Mouse (Mus musculus) hindbrain, embryonic 15.5 days (tissue): ENCODE measurements around the gene Zc3h18. TPM values are rescaled to one million over a fixed set of nuclear protein-coding genes. Genes with fewer than 3 reads are reported as not detected.

ENCODE experiments used
- ATAC-seq: fragments of 200-750 bp; cut with Nextera tagmentation; 2 replicates; pipeline ENCODE4 v1.8.0; 2017; ENCODE audit warnings: low read depth, moderate number of reproducible peaks, moderate TSS enrichment; ENCODE audit not compliant: low FRiP score
- H3K27ac ChIP-seq: fragments of 300-500 bp; sonication (generic); replicated peaks from 2 replicates; pipeline ENCODE4 v1.5.1; 2015; ENCODE audit warnings: mild to moderate bottlenecking, inconsistent platforms
- H3K27me3 ChIP-seq: fragments of 300-500 bp; sonication (generic); 2 replicates; pipeline ENCODE4 v1.6.1; 2015; ENCODE audit warnings: control low read depth, inconsistent platforms
- H3K36me3 ChIP-seq: fragments of 300-500 bp; sonication (generic); 2 replicates; pipeline ENCODE4 v1.6.1; 2015; ENCODE audit warnings: control low read depth, inconsistent platforms
- H3K4me1 ChIP-seq: fragments of 300-500 bp; sonication (generic); replicated peaks from 2 replicates; pipeline ENCODE4 v1.6.1; 2015; ENCODE audit warnings: control low read depth, inconsistent platforms
- H3K4me2 ChIP-seq: fragments of 300-500 bp; sonication (generic); 2 replicates; pipeline ENCODE4 v1.6.1; 2015; ENCODE audit warnings: moderate library complexity, mild to moderate bottlenecking, inconsistent platforms
- H3K4me3 ChIP-seq: fragments of 300-500 bp; sonication (generic); 2 replicates; pipeline ENCODE4 v1.5.1; 2015; ENCODE audit warnings: mild to moderate bottlenecking, inconsistent platforms
- H3K9ac ChIP-seq: fragments of 300-500 bp; sonication (generic); 2 replicates; pipeline ENCODE4 v1.6.1; 2015; ENCODE audit warnings: inconsistent platforms
- H3K9me3 ChIP-seq: fragments of 300-500 bp; sonication (generic); 2 replicates; pipeline ENCODE4 v1.6.1; 2016; ENCODE audit warnings: control low read depth, inconsistent platforms
- WGBS: fragments of 180-500 bp; shearing (Covaris S2); methylation state at CpG from one replicate; pipeline ENCODE4 v1.1.7; 2015; 5-methylcytosine and 5-hydroxymethylcytosine counted together
- polyA plus RNA-seq: library from polyadenylated mRNA; unstranded; fragments of >200 nt; fragmentation: Nextera tagmentation; extraction: Ambion mirVana; gene quantifications from 2 replicates; pipeline ENCODE4 v1.2.1, GENCODE M21; 2015

The Zc3h18 gene
- polyA plus RNA-seq, 1 experiment from 2014 or later, result 38.1 TPM

- peak; percentile 76; the same call in 1 of the 2 replicates for ATAC-seq
- Histone ChIP-seq H3K4me3 (peak within 1 kb of the TSS; percentile 29), H3K36me3 (peaks cover 40% of the 10 kb centered on the region), H3K4me1 (peaks cover 13% of the 10 kb centered on the region), H3K9ac (peak within 1 kb of the TSS; percentile 32; the same call in 1 of the 2 replicates), H3K27ac (0 out of 2 replicates have a peak within 1 kb of the TSS, but pooled peaks have one; percentile 36), H3K9me3 (no peaks in the 10 kb centered on the region), H3K27me3 (0 out of 2 replicates have a peak, but pooled peaks cover 2% of the 10 kb centered on the region), H3K4me2 (peak within 1 kb of the TSS; percentile 58)
- WGBS, result 6% methylated on average over 45 of the region's 45 CpGs
These were observed 56.2 kb downstream of the Zc3h18 start, which contains the start of gene Cyba for GRCm38 (mm10) chr8:122432443-122433268. Gene Cyba, minus strand, starts transcription at chr8:122432930.

- H3K4me3 ChIP-seq, result no peak overlapping the region
- 0 out of 2 replicates have a peak, but pooled peaks have one; percentile 16 for ATAC-seq
- H3K4me1 ChIP-seq, result peaks cover 13% of the 10 kb centered on the region
- H3K36me3 ChIP-seq, result peaks cover 46% of the 10 kb centered on the region
- H3K9ac ChIP-seq, result no peak overlapping the region
- 71% methylated on average over 10 of the region's 11 CpGs for WGBS
- no peak overlapping the region for H3K27ac ChIP-seq
- H3K4me2 ChIP-seq, result no peak overlapping the region
- H3K27me3 ChIP-seq, result 0 out of 2 replicates have a peak, but pooled peaks cover 2% of the 10 kb centered on the region
- no peaks in the 10 kb centered on the region for H3K9me3 ChIP-seq
These were observed 57.0 kb downstream of the Zc3h18 start for GRCm38 (mm10) chr8:122433269-122433905.

GRCm38 (mm10) chr8:122435375-122435774 is 59.0 kb downstream of the Zc3h18 start:
- 93% methylated on average over 6 of the region's 6 CpGs for WGBS
- Histone ChIP-seq H3K27me3 (0 out of 2 replicates have a peak, but pooled peaks cover 2% of the 10 kb centered on the region), H3K36me3 (peaks cover 51% of the 10 kb centered on the region), H3K9me3 (no peaks in the 10 kb centered on the region), H3K9ac (no peak overlapping the region), H3K4me3 (no peak overlapping the region), H3K4me1 (peaks cover 13% of the 10 kb centered on the region), H3K27ac (no peak overlapping the region), H3K4me2 (no peak overlapping the region)
- ATAC-seq, result no peak

GRCm38 (mm10) chr8:122436146-122436545 is 59.7 kb downstream of the Zc3h18 start:
- no peak for ATAC-seq
- Histone ChIP-seq H3K9me3 (no peaks in the 10 kb centered on the region), H3K36me3 (peaks cover 51% of the 10 kb centered on the region), H3K4me2 (no peak overlapping the region), H3K4me3 (no peak overlapping the region), H3K9ac (no peak overlapping the region), H3K27me3 (0 out of 2 replicates have a peak, but pooled peaks cover 2% of the 10 kb centered on the region), H3K27ac (no peak overlapping the region), H3K4me1 (peaks cover 14% of the 10 kb centered on the region)
- WGBS, result 97% methylated on average over 9 of the region's 9 CpGs

- Histone ChIP-seq H3K9ac (no peak overlapping the region), H3K4me1 (peaks cover 19% of the 10 kb centered on the region), H3K4me2 (no peak overlapping the region), H3K27ac (no peak overlapping the region), H3K9me3 (no peaks in the 10 kb centered on the region), H3K4me3 (no peak overlapping the region), H3K27me3 (0 out of 2 replicates have a peak, but pooled peaks cover 2% of the 10 kb centered on the region), H3K36me3 (peaks cover 51% of the 10 kb centered on the region)
- WGBS, result 83% methylated on average over 20 of the region's 20 CpGs
- no peak for ATAC-seq
These were observed 60.2 kb downstream of the Zc3h18 start for GRCm38 (mm10) chr8:122436586-122437125.

GRCm38 (mm10) chr8:122437708-122438331 is 61.4 kb downstream of the Zc3h18 start:
- 93% methylated on average over 13 of the region's 13 CpGs for WGBS
- no peak overlapping the region for H3K27ac ChIP-seq
- peaks cover 51% of the 10 kb centered on the region for H3K36me3 ChIP-seq
- H3K9ac ChIP-seq, result no peak overlapping the region
- H3K4me3 ChIP-seq, result no peak overlapping the region
- H3K4me2 ChIP-seq, result no peak overlapping the region
- H3K27me3 ChIP-seq, result 0 out of 2 replicates have a peak, but pooled peaks cover 2% of the 10 kb centered on the region
- ATAC-seq, result no peak
- peaks cover 20% of the 10 kb centered on the region for H3K4me1 ChIP-seq
- no peaks in the 10 kb centered on the region for H3K9me3 ChIP-seq

GRCm38 (mm10) chr8:122439336-122439735 is 62.9 kb downstream of the Zc3h18 start:
- no peaks in the 10 kb centered on the region for H3K27me3 ChIP-seq
- H3K27ac ChIP-seq, result no peak overlapping the region
- ATAC-seq, result no peak
- H3K4me2 ChIP-seq, result no peak overlapping the region
- H3K9me3 ChIP-seq, result no peaks in the 10 kb centered on the region
- peaks cover 18% of the 10 kb centered on the region for H3K4me1 ChIP-seq
- peaks cover 40% of the 10 kb centered on the region for H3K36me3 ChIP-seq
- 90% methylated on average over 16 of the region's 16 CpGs for WGBS
- H3K4me3 ChIP-seq, result no peak overlapping the region
- H3K9ac ChIP-seq, result no peak overlapping the region

GRCm38 (mm10) chr8:122441326-122441725 is 64.9 kb downstream of the Zc3h18 start:
- Histone ChIP-seq H3K9me3 (no peaks in the 10 kb centered on the region), H3K4me2 (no peak overlapping the region), H3K27me3 (no peaks in the 10 kb centered on the region), H3K36me3 (peaks cover 25% of the 10 kb centered on the region), H3K9ac (no peak overlapping the region), H3K27ac (no peak overlapping the region), H3K4me1 (peaks cover 36% of the 10 kb centered on the region), H3K4me3 (no peak overlapping the region)
- ATAC-seq, result no peak
- 100% methylated on average over 1 of the region's 1 CpGs for WGBS

- 15% methylated on average over 7 of the region's 7 CpGs for WGBS
- H3K4me3 ChIP-seq, result peak overlapping the region; percentile 55
- H3K9me3 ChIP-seq, result no peaks in the 10 kb centered on the region
- peak overlapping the region; percentile 93 for H3K4me2 ChIP-seq
- H3K9ac ChIP-seq, result peak overlapping the region; percentile 81
- H3K36me3 ChIP-seq, result peaks cover 14% of the 10 kb centered on the region
- no peak for ATAC-seq
- H3K27ac ChIP-seq, result peak overlapping the region; percentile 87
- no peaks in the 10 kb centered on the region for H3K27me3 ChIP-seq
- peaks cover 36% of the 10 kb centered on the region for H3K4me1 ChIP-seq
These were observed 65.9 kb downstream of the Zc3h18 start for GRCm38 (mm10) chr8:122442356-122442755.

GRCm38 (mm10) chr8:122442781-122443180 is 66.4 kb downstream of the Zc3h18 start:
- H3K27me3 ChIP-seq, result no peaks in the 10 kb centered on the region
- H3K9me3 ChIP-seq, result no peaks in the 10 kb centered on the region
- H3K4me1 ChIP-seq, result peaks cover 36% of the 10 kb centered on the region
- ATAC-seq, result no peak; the same call in 1 of the 2 replicates
- WGBS, result under 1% methylated on average over 12 of the region's 12 CpGs
- H3K27ac ChIP-seq, result peak overlapping the region; percentile 87
- peaks cover 10% of the 10 kb centered on the region for H3K36me3 ChIP-seq
- H3K4me2 ChIP-seq, result peak overlapping the region; percentile 93
- H3K4me3 ChIP-seq, result peak overlapping the region; percentile 55
- peak overlapping the region; percentile 81 for H3K9ac ChIP-seq

- H3K4me3 ChIP-seq, result peak within 1 kb of the TSS; percentile 55
- no peaks in the 10 kb centered on the region for H3K27me3 ChIP-seq
- peak within 1 kb of the TSS; percentile 81 for H3K9ac ChIP-seq
- H3K27ac ChIP-seq, result peak within 1 kb of the TSS; percentile 97
- H3K36me3 ChIP-seq, result peaks cover 5% of the 10 kb centered on the region; the same call in 1 of the 2 replicates
- H3K4me2 ChIP-seq, result peak within 1 kb of the TSS; percentile 93
- ATAC-seq, result peak; percentile 98
- WGBS, result under 1% methylated on average over 47 of the region's 47 CpGs
- no peaks in the 10 kb centered on the region for H3K9me3 ChIP-seq
- H3K4me1 ChIP-seq, result peaks cover 36% of the 10 kb centered on the region
These were observed 67.0 kb downstream of the Zc3h18 start, which contains the start of gene Mvd for GRCm38 (mm10) chr8:122443262-122444006. Gene Mvd, minus strand, starts transcription at chr8:122443422.
